Mouse (Mus musculus) liver, postnatal 0 days (tissue): ENCODE measurements around the gene C130074G19Rik.

Experiments
- CTCF ChIP-seq: sonication (generic); IDR thresholded peaks from 2 replicates; pipeline ENCODE4 v1.5.1; 2016; ENCODE audit warnings: antibody characterized with exemption, low read depth
- EP300 ChIP-seq: IDR thresholded peaks from 2 replicates; pipeline ENCODE4 v1.6.1; 2016; ENCODE audit warnings: antibody characterized with exemption, low read depth, mild to moderate bottlenecking

DNA sequence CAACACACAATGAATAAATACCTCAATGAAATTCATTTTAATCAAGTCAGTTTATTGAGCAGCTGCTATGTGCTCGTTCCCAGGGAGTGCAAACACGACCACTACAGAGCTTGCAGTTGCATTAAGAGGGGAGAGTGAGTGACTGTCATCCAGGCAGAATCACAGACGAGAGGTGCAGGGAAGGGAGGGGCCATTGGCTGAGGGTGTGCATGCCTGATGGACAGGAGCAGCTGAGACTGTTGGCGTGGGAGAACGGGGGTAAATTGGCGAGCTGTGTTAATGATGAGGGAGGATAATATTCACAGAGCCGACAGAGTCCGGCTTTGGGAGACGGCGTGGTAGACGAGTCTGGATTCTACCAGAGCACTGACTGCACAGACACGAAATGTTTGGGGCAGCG, 39.8 kb upstream of the C130074G19Rik start:
- no peak for TF ChIP-seq CTCF
- no peak for TF ChIP-seq EP300
